Mouse (Mus musculus) cerebellum, adult 11-12 months (tissue): ENCODE measurements around the gene Ubox5.
A peak's percentile ranks its signal among the peaks of the same experiment; 100 is the strongest.

Experiments
- DNase-seq: peaks from one replicate; pipeline ENCODE4 v3.0.0; 2022

The Ubox5 gene

GRCm38 (mm10) chr2:130575873-130576272, 54.0 kb downstream of the Ubox5 start, which contains the start of gene Oxt:
TSS of gene Oxt (plus strand) at chr2:130576173.
- no peak for DNase-seq

GRCm38 (mm10) chr2:130574960-130575359, 54.9 kb downstream of the Ubox5 start:
- no peak for DNase-seq

- DNase-seq: no peak
Measured at GRCm38 (mm10) chr2:130569926-130570325, 59.9 kb downstream of the Ubox5 start.

- no peak for DNase-seq
Measured at GRCm38 (mm10) chr2:130568921-130569320, 60.9 kb downstream of the Ubox5 start.

GRCm38 (mm10) chr2:130564983-130565382, 64.9 kb downstream of the Ubox5 start:
- no peak for DNase-seq

- peak; percentile 45 for DNase-seq
Measured at GRCm38 (mm10) chr2:130564063-130564462, 65.8 kb downstream of the Ubox5 start.

GRCm38 (mm10) chr2:130563212-130564055, 66.4 kb downstream of the Ubox5 start, which contains the start of gene Mrps26:
TSS of gene Mrps26 (plus strand) at chr2:130563742.
- peak; percentile 94 for DNase-seq

- DNase-seq: no peak
Measured at GRCm38 (mm10) chr2:130558015-130558414, 71.8 kb downstream of the Ubox5 start.

GRCm38 (mm10) chr2:130557462-130557861, 72.4 kb downstream of the Ubox5 start:
- DNase-seq: peak; percentile 33

- no peak for DNase-seq
Measured at GRCm38 (mm10) chr2:130556292-130556691, 73.5 kb downstream of the Ubox5 start.

- no peak for DNase-seq
Measured at GRCm38 (mm10) chr2:130554841-130555240, 75.0 kb downstream of the Ubox5 start.

- no peak for DNase-seq
Measured at GRCm38 (mm10) chr2:130546957-130547356, 82.9 kb downstream of the Ubox5 start.

- no peak for DNase-seq
Measured at GRCm38 (mm10) chr2:130540266-130540665, 89.6 kb downstream of the Ubox5 start.
